Mouse (Mus musculus) kidney, adult 2 months (tissue): ENCODE results near the gene Zkscan16. TPM values are rescaled to one million over a fixed set of nuclear protein-coding genes. Genes with fewer than 3 reads are reported as not detected.

ENCODE experiments used
- DNase-seq: peaks from one replicate; pipeline ENCODE4 v3.0.0; 2021
- H3K27ac ChIP-seq: fragments of 200-500 bp; 2 replicates; pipeline ENCODE4 v1.5.1; 2012; ENCODE audit warnings: low read depth, low read length, control low read depth, inconsistent platforms; ENCODE audit not compliant: insufficient read depth
- H3K27me3 ChIP-seq: fragments of 200-500 bp; replicated peaks from 2 replicates; pipeline ENCODE4 v1.6.1; 2012; ENCODE audit warnings: mild to moderate bottlenecking, moderate library complexity, low read length, inconsistent platforms; ENCODE audit not compliant: control insufficient read depth, insufficient read depth
- H3K36me3 ChIP-seq: fragments of 200-500 bp; 2 replicates; pipeline ENCODE4 v1.6.1; 2012; ENCODE audit warnings: mild to moderate bottlenecking, moderate library complexity, low read length, inconsistent platforms; ENCODE audit not compliant: control insufficient read depth, insufficient read depth
- H3K4me1 ChIP-seq: fragments of 200-500 bp; 2 replicates; pipeline ENCODE4 v1.6.1; 2011; ENCODE audit warnings: low read length; ENCODE audit not compliant: control insufficient read depth, insufficient read depth
- H3K4me3 ChIP-seq: fragments of 200-500 bp; 2 replicates; pipeline ENCODE4 v1.5.1; 2011; ENCODE audit warnings: mild to moderate bottlenecking, low read depth, low read length, control low read depth; ENCODE audit not compliant: insufficient read depth
- CTCF ChIP-seq: fragments of 200-500 bp; conservative IDR thresholded peaks from 2 replicates; pipeline ENCODE4 v1.5.1; 2011; ENCODE audit warnings: low read depth, mild to moderate bottlenecking, control low read depth, low read length, moderate library complexity, mixed read lengths; ENCODE audit not compliant: insufficient read depth, insufficient read length
- POLR2A ChIP-seq: fragments of 200-500 bp; IDR thresholded peaks from one replicate; pipeline ENCODE4 v1.6.1; 2011; ENCODE audit warnings: low read depth, low read length, control low read depth
- WGBS: fragments of 180-500 bp; shearing (Covaris S2); methylation state at CpG from one replicate; pipeline ENCODE4 v1.1.7; 2018; 5-methylcytosine and 5-hydroxymethylcytosine counted together
- polyA plus RNA-seq: library from polyadenylated mRNA; depleted of rRNA; stranded (reverse); fragments of >200 nt; gene quantifications from 2 replicates; pipeline ENCODE4 v1.2.3, GENCODE M21; 2012

The Zkscan16 gene
- polyA plus RNA-seq, 1 experiment = 0.11 TPM

DNA sequence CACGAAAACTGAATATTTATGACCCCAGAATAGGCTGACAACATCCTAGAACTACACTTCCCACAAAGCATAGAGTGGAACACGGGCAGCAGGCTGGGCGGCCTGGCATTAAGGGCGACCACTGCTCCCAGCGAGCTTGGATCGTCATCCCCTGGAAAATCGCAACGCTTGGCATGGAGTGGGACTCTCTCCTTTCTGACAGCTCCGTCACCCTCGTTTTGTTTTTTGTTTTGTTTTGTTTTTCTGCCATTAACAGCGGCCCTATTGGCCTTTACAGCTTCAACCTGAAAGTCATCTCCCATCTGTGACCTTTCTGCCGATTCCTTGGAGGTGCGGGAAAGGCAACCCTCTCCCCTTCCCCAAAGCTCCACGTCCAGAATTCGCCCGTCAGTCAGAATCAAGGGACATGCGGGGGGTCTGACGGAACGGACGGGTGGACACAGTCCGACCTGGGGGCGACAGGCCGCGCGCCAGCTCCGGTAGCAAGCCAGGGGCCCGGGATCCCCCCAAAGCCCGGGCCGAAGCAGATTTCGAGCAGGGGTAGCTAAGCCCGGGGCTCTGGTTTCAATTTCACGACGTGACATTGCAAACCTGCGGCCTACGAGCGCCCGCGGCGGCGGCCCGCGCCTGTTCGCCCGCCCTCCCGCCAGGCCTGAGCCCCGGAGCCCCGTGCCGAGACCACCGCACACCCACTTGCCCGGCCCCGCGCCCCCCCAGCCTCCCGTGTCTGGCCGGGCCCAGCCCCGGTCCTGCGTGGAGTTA lies 32.2 kb upstream of the Zkscan16 start:
- WGBS = under 1% methylated on average over 55 of the region's 56 CpGs
- H3K27me3 ChIP-seq = no peaks in the 10 kb centered on the region
- no peaks in the 10 kb centered on the region for H3K36me3 ChIP-seq
- peak overlapping the region; percentile 78 for H3K27ac ChIP-seq
- TF ChIP-seq POLR2A (no peak), CTCF (no peak)
- peak overlapping the region; percentile 68 for H3K4me3 ChIP-seq
- H3K4me1 ChIP-seq = peaks cover 3% of the 10 kb centered on the region; the same call in 1 of the 2 replicates
- peak; percentile 62 for DNase-seq

DNA sequence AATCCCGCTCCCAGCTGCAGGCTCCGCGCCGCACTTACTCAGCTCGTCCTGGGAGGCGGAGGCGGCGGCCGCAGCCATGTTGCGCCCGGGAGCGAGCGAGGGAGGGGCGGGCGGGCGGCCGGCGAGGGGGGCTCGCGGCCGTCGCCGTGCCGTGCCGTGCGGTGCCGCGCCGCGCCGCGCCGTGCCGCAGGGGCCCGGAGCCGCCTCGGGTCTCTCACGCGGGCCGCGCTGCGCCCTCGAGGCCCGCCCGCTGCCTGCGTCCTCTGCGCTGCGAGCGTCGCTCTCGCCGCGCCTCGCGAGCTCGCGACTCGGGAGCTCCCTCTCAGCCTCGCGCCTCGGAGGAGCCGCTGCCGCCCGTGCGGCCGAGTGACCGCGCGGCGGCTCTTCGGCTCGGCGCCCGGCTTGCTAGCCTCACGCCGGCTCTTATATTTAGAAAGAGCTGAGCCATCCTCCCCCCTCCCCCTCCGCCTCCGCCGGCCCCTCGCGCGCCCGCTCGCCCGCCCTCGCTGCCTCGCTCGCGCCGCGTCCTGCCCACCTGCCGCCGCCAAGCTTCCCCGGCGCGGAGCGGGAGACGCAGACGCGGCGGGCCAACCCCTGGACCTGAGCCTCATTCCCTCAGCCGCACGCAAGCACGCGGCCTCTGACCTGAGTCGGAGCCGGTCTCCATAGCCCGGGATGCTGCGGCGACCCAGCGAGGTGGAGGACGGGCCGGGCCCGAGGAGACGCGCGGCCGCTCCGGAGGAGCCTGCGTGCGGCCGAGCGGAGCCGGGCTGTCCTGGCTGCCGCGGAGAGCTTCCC lies 31.4 kb upstream of the Zkscan16 start:
- DNase-seq = peak; percentile 61
- WGBS = 1% methylated on average over 126 of the region's 126 CpGs

DNA sequence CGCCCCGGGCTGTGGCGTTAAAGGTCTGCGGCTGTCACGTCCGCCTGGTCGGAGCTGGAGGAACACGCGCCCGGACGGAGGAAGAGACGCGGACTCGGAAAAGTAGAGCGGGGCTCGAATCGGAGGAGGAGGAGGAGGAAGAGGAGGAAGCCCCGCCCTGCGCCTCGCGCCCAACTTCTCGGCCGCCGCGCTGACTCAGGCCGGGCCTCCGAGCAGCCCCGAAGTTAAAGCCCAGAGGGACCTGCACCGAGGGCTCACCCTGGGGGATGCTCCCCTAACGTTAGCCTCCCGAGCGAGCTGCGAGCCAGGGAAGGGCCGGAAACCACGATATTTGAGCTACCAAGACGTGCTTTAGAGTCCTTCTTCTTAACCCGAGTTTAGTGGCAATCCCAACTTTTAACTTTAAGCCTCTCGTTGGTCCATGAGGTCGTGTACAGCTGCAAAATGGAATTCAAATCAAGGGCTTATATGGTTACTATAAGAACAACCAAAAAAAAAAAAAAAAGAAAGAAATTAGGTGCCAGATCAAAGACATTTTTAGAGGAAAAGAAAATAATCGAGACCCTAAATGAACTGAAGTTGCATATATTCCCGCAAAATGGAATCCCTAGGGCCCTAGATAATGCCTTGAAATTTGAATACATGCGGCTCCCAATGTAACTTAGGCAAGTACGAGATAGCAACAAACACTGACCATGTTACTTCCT lies 30.6 kb upstream of the Zkscan16 start, which contains the start of gene Ecpas:
Gene Ecpas (minus strand): TSS at position 121 of the 707 bp plus-strand sequence.
- Histone ChIP-seq H3K27ac (peak within 1 kb of the TSS; percentile 78), H3K4me1 (peaks cover 3% of the 10 kb centered on the region; the same call in 1 of the 2 replicates), H3K36me3 (no peaks in the 10 kb centered on the region), H3K4me3 (peak within 1 kb of the TSS; percentile 68), H3K27me3 (no peaks in the 10 kb centered on the region)
- DNase-seq = peak; percentile 89
- 4% methylated on average over 43 of the region's 43 CpGs for WGBS
- TF ChIP-seq POLR2A (peak; percentile 44), CTCF (no peak)

More for the DNA sequence above, 31.4 kb upstream of the Zkscan16 start:
- TF ChIP-seq POLR2A = no peak
- no peak for TF ChIP-seq CTCF
- peak overlapping the region; percentile 78 for H3K27ac ChIP-seq
- peak overlapping the region; percentile 68 for H3K4me3 ChIP-seq
- no peaks in the 10 kb centered on the region for H3K36me3 ChIP-seq
- H3K4me1 ChIP-seq = peaks cover 3% of the 10 kb centered on the region; the same call in 1 of the 2 replicates
- no peaks in the 10 kb centered on the region for H3K27me3 ChIP-seq

DNA sequence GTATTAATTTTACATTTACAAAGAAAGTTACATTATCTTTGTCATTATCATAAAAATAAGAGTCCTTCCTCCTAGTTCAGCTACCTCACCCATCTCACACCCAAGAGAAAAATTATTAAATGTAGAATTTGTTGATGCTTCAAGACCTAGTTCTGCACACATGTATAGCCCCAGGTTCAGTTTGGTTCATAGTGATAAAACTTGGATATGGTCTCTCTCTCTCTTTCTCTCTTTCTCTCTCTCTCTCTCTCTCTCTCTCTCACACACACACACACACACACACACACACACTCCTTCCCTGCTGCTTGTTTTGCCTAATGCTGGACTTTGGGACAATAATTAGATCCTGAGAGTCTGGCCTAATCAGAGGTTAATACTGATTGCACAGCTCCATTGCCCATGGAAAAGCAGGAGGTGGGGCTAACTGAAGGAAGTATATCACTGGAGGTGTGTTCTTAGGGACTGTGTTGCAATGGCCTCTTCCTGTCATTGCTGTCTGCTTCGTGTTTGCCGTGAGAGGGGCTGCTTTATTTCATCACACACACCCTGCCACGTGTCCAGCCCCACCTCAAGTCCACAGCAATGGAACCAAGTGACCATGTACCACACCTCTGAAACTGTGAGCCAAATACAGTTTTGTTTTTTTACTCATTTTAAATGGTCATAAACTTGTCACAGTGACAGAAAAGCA lies 29.9 kb upstream of the Zkscan16 start:
- H3K4me3 ChIP-seq = no peak overlapping the region
- no peaks in the 10 kb centered on the region for H3K36me3 ChIP-seq
- H3K27me3 ChIP-seq = no peaks in the 10 kb centered on the region
- WGBS = 66% methylated on average over 3 of the region's 3 CpGs
- TF ChIP-seq CTCF (no peak), POLR2A (no peak)
- DNase-seq = no peak
- peaks cover 3% of the 10 kb centered on the region; the same call in 1 of the 2 replicates for H3K4me1 ChIP-seq
- H3K27ac ChIP-seq = no peak overlapping the region

GRCm38 (mm10) chr4:58915081-58915826 lies 28.2 kb upstream of the Zkscan16 start:
- H3K36me3 ChIP-seq = no peaks in the 10 kb centered on the region
- no peak overlapping the region for H3K27ac ChIP-seq
- no peak overlapping the region for H3K4me3 ChIP-seq
- DNase-seq = peak; percentile 19
- WGBS = 72% methylated on average over 8 of the region's 8 CpGs
- peaks cover 3% of the 10 kb centered on the region; the same call in 1 of the 2 replicates for H3K4me1 ChIP-seq
- TF ChIP-seq CTCF (no peak), POLR2A (no peak)
- H3K27me3 ChIP-seq = no peaks in the 10 kb centered on the region; the same call in 1 of the 2 replicates

GRCm38 (mm10) chr4:58923933-58924332 lies 19.5 kb upstream of the Zkscan16 start:
- no peaks in the 10 kb centered on the region for H3K4me1 ChIP-seq
- no peak overlapping the region for H3K27ac ChIP-seq
- H3K4me3 ChIP-seq = no peak overlapping the region
- WGBS = 75% methylated on average over 2 of the region's 2 CpGs
- no peak for DNase-seq
- no peaks in the 10 kb centered on the region for H3K27me3 ChIP-seq
- TF ChIP-seq CTCF (no peak), POLR2A (no peak)
- H3K36me3 ChIP-seq = no peaks in the 10 kb centered on the region
